Mouse (Mus musculus): ENCODE results near the gene Pkdcc. TPM values are rescaled to one million over a fixed set of nuclear protein-coding genes. Genes with fewer than 3 reads are reported as not detected.
A peak's percentile ranks its signal among the peaks of the same experiment; 100 is the strongest.

Gene Pkdcc
- polyA plus RNA-seq, 1 experiment from 2014 or later = 2.8 TPM

GRCm38 (mm10) chr17:83187751-83188565 is 27.1 kb upstream of the Pkdcc start:
- H3K9ac ChIP-seq = no peak overlapping the region
- no peaks in the 10 kb centered on the region for H3K9me3 ChIP-seq (replicated peaks)
- H3K4me2 ChIP-seq = no peak overlapping the region
- H3K27ac ChIP-seq (replicated peaks) = no peak overlapping the region
- no peaks in the 10 kb centered on the region for H3K36me3 ChIP-seq (replicated peaks)
- no peaks in the 10 kb centered on the region for H3K27me3 ChIP-seq
- no peak overlapping the region for H3K4me3 ChIP-seq (replicated peaks)
- no peaks in the 10 kb centered on the region for H3K4me1 ChIP-seq (replicated peaks)
- no peak for ATAC-seq (ENCODE audit: insufficient read depth)
- WGBS (ENCODE audit: insufficient replicate concordance) = 57% methylated on average over 11 of the region's 11 CpGs

- Histone ChIP-seq H3K9me3 (replicated peaks) (no peaks in the 10 kb centered on the region), H3K27me3 (no peaks in the 10 kb centered on the region), H3K4me3 (replicated peaks) (no peak overlapping the region), H3K9ac (no peak overlapping the region), H3K4me1 (replicated peaks) (no peaks in the 10 kb centered on the region), H3K27ac (replicated peaks) (no peak overlapping the region), H3K36me3 (replicated peaks) (no peaks in the 10 kb centered on the region), H3K4me2 (no peak overlapping the region)
- no peak for ATAC-seq (ENCODE audit: insufficient read depth)
- WGBS (ENCODE audit: insufficient replicate concordance) = 48% methylated on average over 9 of the region's 9 CpGs
These were observed 24.3 kb upstream of the Pkdcc start for GRCm38 (mm10) chr17:83190810-83191209.

- Histone ChIP-seq H3K4me2 (no peak overlapping the region), H3K36me3 (replicated peaks) (no peaks in the 10 kb centered on the region), H3K4me3 (replicated peaks) (no peak overlapping the region), H3K9me3 (replicated peaks) (no peaks in the 10 kb centered on the region), H3K4me1 (replicated peaks) (no peaks in the 10 kb centered on the region), H3K9ac (no peak overlapping the region), H3K27me3 (no peaks in the 10 kb centered on the region), H3K27ac (replicated peaks) (no peak overlapping the region)
- 62% methylated on average over 4 of the region's 4 CpGs for WGBS (ENCODE audit: insufficient replicate concordance)
- no peak for ATAC-seq (ENCODE audit: insufficient read depth)
These were observed 20.6 kb upstream of the Pkdcc start for GRCm38 (mm10) chr17:83194491-83194890.

- H3K9ac ChIP-seq = no peak overlapping the region
- no peaks in the 10 kb centered on the region for H3K36me3 ChIP-seq (replicated peaks)
- H3K4me2 ChIP-seq = no peak overlapping the region
- H3K4me1 ChIP-seq (replicated peaks) = no peaks in the 10 kb centered on the region
- H3K27me3 ChIP-seq = no peaks in the 10 kb centered on the region
- no peaks in the 10 kb centered on the region for H3K9me3 ChIP-seq (replicated peaks)
- 36% methylated on average over 4 of the region's 4 CpGs for WGBS (ENCODE audit: insufficient replicate concordance)
- H3K4me3 ChIP-seq (replicated peaks) = no peak overlapping the region
- ATAC-seq (ENCODE audit: insufficient read depth) = peak; percentile 54
- no peak overlapping the region for H3K27ac ChIP-seq (replicated peaks)
These were observed 17.6 kb upstream of the Pkdcc start for GRCm38 (mm10) chr17:83197361-83197923.

GRCm38 (mm10) chr17:83200469-83200868 is 14.6 kb upstream of the Pkdcc start:
- WGBS (ENCODE audit: insufficient replicate concordance) = 68% methylated on average over 5 of the region's 5 CpGs
- Histone ChIP-seq H3K4me1 (replicated peaks) (no peaks in the 10 kb centered on the region), H3K27me3 (no peaks in the 10 kb centered on the region), H3K4me3 (replicated peaks) (no peak overlapping the region), H3K36me3 (replicated peaks) (no peaks in the 10 kb centered on the region), H3K27ac (replicated peaks) (no peak overlapping the region), H3K4me2 (no peak overlapping the region), H3K9me3 (replicated peaks) (no peaks in the 10 kb centered on the region), H3K9ac (no peak overlapping the region)
- no peak for ATAC-seq (ENCODE audit: insufficient read depth)

- Histone ChIP-seq H3K36me3 (replicated peaks) (no peaks in the 10 kb centered on the region), H3K9ac (no peak overlapping the region), H3K27ac (replicated peaks) (no peak overlapping the region), H3K9me3 (replicated peaks) (no peaks in the 10 kb centered on the region), H3K4me1 (replicated peaks) (no peaks in the 10 kb centered on the region), H3K4me2 (no peak overlapping the region), H3K4me3 (replicated peaks) (no peak overlapping the region), H3K27me3 (no peaks in the 10 kb centered on the region)
- 53% methylated on average over 6 of the region's 6 CpGs for WGBS (ENCODE audit: insufficient replicate concordance)
- no peak for ATAC-seq (ENCODE audit: insufficient read depth)
These were observed 13.8 kb upstream of the Pkdcc start for GRCm38 (mm10) chr17:83201257-83201656.

GRCm38 (mm10) chr17:83203692-83204383 is 11.3 kb upstream of the Pkdcc start:
- 49% methylated on average over 8 of the region's 8 CpGs for WGBS (ENCODE audit: insufficient replicate concordance)
- no peak overlapping the region for H3K27ac ChIP-seq (replicated peaks)
- no peak for ATAC-seq (ENCODE audit: insufficient read depth)
- H3K9me3 ChIP-seq (replicated peaks) = no peaks in the 10 kb centered on the region
- no peak overlapping the region for H3K4me2 ChIP-seq
- no peaks in the 10 kb centered on the region for H3K36me3 ChIP-seq (replicated peaks)
- no peaks in the 10 kb centered on the region for H3K4me1 ChIP-seq (replicated peaks)
- no peak overlapping the region for H3K4me3 ChIP-seq (replicated peaks)
- no peak overlapping the region for H3K9ac ChIP-seq
- H3K27me3 ChIP-seq = no peaks in the 10 kb centered on the region

- Histone ChIP-seq H3K36me3 (replicated peaks) (no peaks in the 10 kb centered on the region), H3K4me2 (no peak overlapping the region), H3K27me3 (no peaks in the 10 kb centered on the region), H3K9ac (no peak overlapping the region), H3K4me3 (replicated peaks) (no peak overlapping the region), H3K4me1 (replicated peaks) (peaks cover under 1% of the 10 kb centered on the region; the same call in 1 of the 2 replicates), H3K27ac (replicated peaks) (no peak overlapping the region), H3K9me3 (replicated peaks) (no peaks in the 10 kb centered on the region)
- WGBS (ENCODE audit: insufficient replicate concordance) = 58% methylated on average over 3 of the region's 3 CpGs
- ATAC-seq (ENCODE audit: insufficient read depth) = no peak
These were observed 7.8 kb upstream of the Pkdcc start for GRCm38 (mm10) chr17:83207296-83207695.

- WGBS (ENCODE audit: insufficient replicate concordance) = 25% methylated on average over 2 of the region's 2 CpGs
- no peak for ATAC-seq (ENCODE audit: insufficient read depth)
- H3K27me3 ChIP-seq = peaks cover 5% of the 10 kb centered on the region
These were observed 6.6 kb upstream of the Pkdcc start for GRCm38 (mm10) chr17:83208455-83208854.

GRCm38 (mm10) chr17:83210531-83210930 is 4.6 kb upstream of the Pkdcc start:
- Histone ChIP-seq H3K4me2 (no peak overlapping the region), H3K4me3 (replicated peaks) (no peak overlapping the region), H3K9ac (no peak overlapping the region), H3K9me3 (replicated peaks) (no peaks in the 10 kb centered on the region), H3K27ac (replicated peaks) (no peak overlapping the region), H3K36me3 (replicated peaks) (no peaks in the 10 kb centered on the region), H3K27me3 (peaks cover 25% of the 10 kb centered on the region), H3K4me1 (replicated peaks) (peaks cover 15% of the 10 kb centered on the region; the same call in 1 of the 2 replicates)
- 53% methylated on average over 5 of the region's 5 CpGs for WGBS (ENCODE audit: insufficient replicate concordance)
- ATAC-seq (ENCODE audit: insufficient read depth) = no peak

More at GRCm38 (mm10) chr17:83208455-83208854, 6.6 kb upstream of the Pkdcc start:
- Histone ChIP-seq H3K9me3 (replicated peaks) (no peaks in the 10 kb centered on the region), H3K4me2 (no peak overlapping the region), H3K27ac (replicated peaks) (no peak overlapping the region), H3K36me3 (replicated peaks) (no peaks in the 10 kb centered on the region), H3K9ac (no peak overlapping the region), H3K4me1 (replicated peaks) (peaks cover 8% of the 10 kb centered on the region; the same call in 1 of the 2 replicates), H3K4me3 (replicated peaks) (no peak overlapping the region)

- ATAC-seq (ENCODE audit: insufficient read depth) = no peak
These were observed 3.9 kb upstream of the Pkdcc start for GRCm38 (mm10) chr17:83211196-83211595.

More at GRCm38 (mm10) chr17:83211196-83211595, 3.9 kb upstream of the Pkdcc start:
- no peaks in the 10 kb centered on the region for H3K36me3 ChIP-seq (replicated peaks)
- peaks cover 15% of the 10 kb centered on the region; the same call in 1 of the 2 replicates for H3K4me1 ChIP-seq (replicated peaks)
- H3K4me2 ChIP-seq = no peak overlapping the region
- H3K27ac ChIP-seq (replicated peaks) = no peak overlapping the region
- peaks cover 32% of the 10 kb centered on the region for H3K27me3 ChIP-seq
- no peak overlapping the region for H3K4me3 ChIP-seq (replicated peaks)
- no peak overlapping the region for H3K9ac ChIP-seq
- H3K9me3 ChIP-seq (replicated peaks) = no peaks in the 10 kb centered on the region
- WGBS (ENCODE audit: insufficient replicate concordance) = 73% methylated on average over 10 of the region's 10 CpGs
